Mouse (Mus musculus): ENCODE data around the gene Lrsam1. TPM values are rescaled to one million over a fixed set of nuclear protein-coding genes. Genes with fewer than 3 reads are reported as not detected.

Lrsam1 gene
- total RNA-seq, 2 experiments from 2014 or later = 47.6 to 47.7 TPM

Other genes starting within 250 kb of the Lrsam1 start
- 10 to 100 TPM; 87.8 to 88.0 TPM for gene Cdk9, start 248.5 kb downstream of the Lrsam1 start, total RNA-seq (2021)
- gene Sh2d3c, start 240.6 kb downstream of the Lrsam1 start, total RNA-seq (2021) = 10 to 100 TPM; 33.1 to 37.2 TPM
- gene 6330409D20Rik, start 220.6 kb downstream of the Lrsam1 start, total RNA-seq (2021) = 1 to 10 TPM; 3.0 to 3.2 TPM
- 10 to 100 TPM; 29.3 to 30.5 TPM for gene Tor2a, start 204.4 kb downstream of the Lrsam1 start, total RNA-seq (2021)
- under 1 TPM; 0.42 to 0.66 TPM for gene Ttc16, start 186.0 kb downstream of the Lrsam1 start, total RNA-seq (2021)
- gene Ptrh1, start 185.8 kb downstream of the Lrsam1 start, total RNA-seq (2021) = 10 to 100 TPM in 1 of 2 experiments, 1 to 10 TPM in 1; 6.5 to 11.2 TPM
- gene Cfap157, start 177.2 kb downstream of the Lrsam1 start, total RNA-seq (2021) = under 1 TPM; 0.34 to 0.58 TPM
- 100 to 1,000 TPM; 557 to 578 TPM for gene Stxbp1, start 114.4 kb downstream of the Lrsam1 start, total RNA-seq (2021)
- gene Fam129b, start 85.5 kb downstream of the Lrsam1 start, total RNA-seq (2021) = 10 to 100 TPM; 55.1 to 63.3 TPM
- 100 to 1,000 TPM; 200 to 215 TPM for gene Rpl12, start 55 bp downstream of the Lrsam1 start, total RNA-seq (2021)
- 10 to 100 TPM; 17.1 to 20.3 TPM for gene Slc2a8, start 20.5 kb upstream of the Lrsam1 start, total RNA-seq (2021)
- gene Garnl3, start 170.0 kb upstream of the Lrsam1 start, total RNA-seq (2021) = 100 to 1,000 TPM; 158 to 162 TPM